Comparison of ENCODE assay signal across 20 mouse cellular contexts in the genomic region with DNA sequence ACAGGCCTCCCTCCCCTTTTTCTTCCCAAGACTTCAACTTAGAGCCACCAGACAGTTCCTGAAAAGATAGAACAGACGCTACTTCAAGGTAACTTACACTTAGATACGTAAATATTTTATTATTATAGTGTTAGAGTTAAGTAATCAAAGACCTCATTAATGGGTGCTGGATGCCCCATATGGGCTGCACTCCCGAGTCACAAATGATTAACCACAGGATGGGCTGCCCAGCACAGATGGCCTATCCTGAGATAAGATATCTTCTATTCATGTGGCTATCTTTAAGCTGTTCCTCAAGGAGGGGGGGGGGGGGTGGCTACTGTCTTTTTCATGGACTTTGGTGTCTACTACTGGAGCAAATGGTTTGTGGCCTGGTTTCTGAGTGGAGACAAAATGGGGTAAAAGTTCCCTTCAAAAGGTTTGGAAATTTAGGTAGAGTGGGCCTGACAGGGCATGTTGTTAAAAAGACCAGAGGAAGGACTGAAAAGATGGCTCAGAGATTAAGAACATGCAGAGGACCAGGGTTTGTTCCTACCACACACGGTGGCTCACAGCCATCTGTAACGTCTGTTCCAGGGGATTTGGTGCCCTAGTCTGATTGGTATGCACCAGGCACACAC. TPM values are rescaled to one million over a fixed set of nuclear protein-coding genes. Genes with fewer than 3 reads are reported as not detected.
"Had no signal": no experiment of that assay in that cellular context is flagged by ENCODE, and none has a peak within 500 bp of the region (broad histone marks: within the 10 kb centered on the region; RNA-seq: fewer than 3 reads in every experiment).

No protein-coding gene starts in this region.

- H3K27ac ChIP-seq: kidney, postnatal 0 days; left cerebral cortex, adult 2 months; limb, embryonic 12.5 days; limb, embryonic 15.5 days; liver, embryonic 13.5 days had no signal

- H3K4me2 ChIP-seq: limb, embryonic 12.5 days; limb, embryonic 15.5 days; liver, embryonic 13.5 days; lung, embryonic 14.5 days; midbrain, embryonic 11.5 days had no signal

- H3K27me3 ChIP-seq: limb, embryonic 12.5 days; limb, embryonic 15.5 days; liver, embryonic 13.5 days had no signal

- H3K36me3 ChIP-seq: limb, embryonic 12.5 days; limb, embryonic 15.5 days; liver, embryonic 13.5 days had no signal

- H3K9me3 ChIP-seq: limb, embryonic 15.5 days; liver, embryonic 13.5 days had no signal

- H3K4me3 ChIP-seq: left cerebral cortex, adult 2 months; limb, embryonic 12.5 days; limb, embryonic 15.5 days; liver, embryonic 13.5 days; megakaryocyte, embryonic 14.5 days had no signal

- DNase-seq: kidney, adult 18-20 months; kidney, adult 9 months; kidney, postnatal 25 days; layer of hippocampus, postnatal 36 days; left cerebral cortex, postnatal 4 days; liver, embryonic 13.5 days; lung, embryonic 14.5 days; midbrain, embryonic 14.5 days; thymus, adult 18-20 months; thymus, postnatal 36 days had no signal

- H3K9ac ChIP-seq: limb, embryonic 12.5 days; limb, embryonic 15.5 days; liver, embryonic 13.5 days; lung, embryonic 14.5 days had no signal

- ATAC-seq: lung, postnatal 0 days had no signal

- H3K4me1 ChIP-seq: limb, embryonic 12.5 days; limb, embryonic 15.5 days had no signal

RNA-seq across cellular contexts. Expression of a gene that starts 7.3 kb away (rescaled TPM):
- total RNA-seq: midbrain, postnatal 0 days had no signal
- polyA plus RNA-seq: limb, embryonic 12.5 days; liver, embryonic 13.5 days; lung, embryonic 14.5 days; midbrain, embryonic 11.5 days; midbrain, embryonic 14.5 days; midbrain, postnatal 0 days; neural tube, embryonic 11.5 days; neural tube, embryonic 14.5 days had no signal
